ENCODE assay signal across 7 mouse cellular contexts in genomic region chr5:110342648-110343284, GRCm38 (mm10). TPM values are rescaled to one million over a fixed set of nuclear protein-coding genes. Genes with fewer than 3 reads are reported as not detected.
DNase-seq lines count a peak whose midpoint lies in the region; ATAC-seq and TF ChIP-seq lines count a peak whose summit lies in the region.

Gene P2rx2, minus strand, starts transcription at chr5:110343212.

- peaks cover 14% of the 10 kb centered on the region for H3K4me1 ChIP-seq in forebrain, embryonic 15.5 days
- H3K4me1 ChIP-seq in intestine, embryonic 14.5 days (replicated peaks; ENCODE audit: control insufficient read depth, insufficient read depth, low read length): peaks cover 5% of the 10 kb centered on the region; the same call in 1 of the 2 replicates
- H3K4me1 ChIP-seq in liver, embryonic 13.5 days (replicated peaks): peaks cover 11% of the 10 kb centered on the region

- no peaks in the 10 kb centered on the region for H3K36me3 ChIP-seq in forebrain, embryonic 15.5 days
- H3K36me3 ChIP-seq in intestine, embryonic 14.5 days (ENCODE audit: control insufficient read depth, insufficient read depth, low read length): peaks cover 9% of the 10 kb centered on the region; the same call in 1 of the 2 replicates
- peaks cover 14% of the 10 kb centered on the region for H3K36me3 ChIP-seq in liver, embryonic 13.5 days
- no peaks in the 10 kb centered on the region for H3K36me3 ChIP-seq in myocyte (ENCODE audit: control insufficient read depth, insufficient read depth)

- H3K4me3 ChIP-seq in forebrain, embryonic 15.5 days: peak within 1 kb of the TSS; percentile 51
- H3K4me3 ChIP-seq in intestine, embryonic 14.5 days (ENCODE audit: low read depth, low read length): peak within 1 kb of the TSS; percentile 42
- H3K4me3 ChIP-seq in liver, embryonic 13.5 days (replicated peaks): peak within 1 kb of the TSS; percentile 47
- no peak within 1 kb of the TSS for H3K4me3 ChIP-seq in myocyte

- ATAC-seq in forebrain, embryonic 15.5 days (replicated peaks): peak; percentile 65
- peak; percentile 80 for ATAC-seq in intestine, embryonic 14.5 days (replicated peaks; ENCODE audit: low FRiP score, low TSS enrichment, low read depth)
- ATAC-seq in liver, embryonic 13.5 days (ENCODE audit: low read depth): peak; percentile 54; the same call in 1 of the 2 replicates

- H3ac ChIP-seq in myocyte (ENCODE audit: control insufficient read depth, insufficient read length): no peak within 1 kb of the TSS

- H3K27ac ChIP-seq in forebrain, embryonic 15.5 days (replicated peaks): no peak within 1 kb of the TSS
- H3K27ac ChIP-seq in intestine, embryonic 14.5 days (ENCODE audit: low read depth): no peak within 1 kb of the TSS
- H3K27ac ChIP-seq in liver, embryonic 13.5 days: no peak within 1 kb of the TSS

- TF ChIP-seq POLR2A in myocyte (IDR thresholded peaks at IDR 0.05; ENCODE audit: insufficient read length, low read depth): no peak

- no peaks in the 10 kb centered on the region for H3K79me2 ChIP-seq in myocyte (ENCODE audit: control insufficient read depth, insufficient read depth)

- H3K9ac ChIP-seq in forebrain, embryonic 15.5 days (replicated peaks): peak within 1 kb of the TSS; percentile 53
- H3K9ac ChIP-seq in intestine, embryonic 14.5 days (ENCODE audit: low read length): peak within 1 kb of the TSS; percentile 39
- peak within 1 kb of the TSS; percentile 33; the same call in 1 of the 2 replicates for H3K9ac ChIP-seq in liver, embryonic 13.5 days

- H3K9me3 ChIP-seq in forebrain, embryonic 15.5 days: no peaks in the 10 kb centered on the region
- no peaks in the 10 kb centered on the region for H3K9me3 ChIP-seq in intestine, embryonic 14.5 days (ENCODE audit: control insufficient read depth, low read length)
- no peaks in the 10 kb centered on the region for H3K9me3 ChIP-seq in liver, embryonic 13.5 days (replicated peaks)

- peaks cover 20% of the 10 kb centered on the region; the same call in 1 of the 2 replicates for H3K27me3 ChIP-seq in forebrain, embryonic 15.5 days
- H3K27me3 ChIP-seq in intestine, embryonic 14.5 days (replicated peaks; ENCODE audit: control insufficient read depth, insufficient read depth, low read length): peaks cover 26% of the 10 kb centered on the region
- peaks cover 47% of the 10 kb centered on the region for H3K27me3 ChIP-seq in liver, embryonic 13.5 days
- no peaks in the 10 kb centered on the region for H3K27me3 ChIP-seq in myocyte (ENCODE audit: control insufficient read depth, insufficient read depth, insufficient read length)

- DNase-seq in WW6 (ENCODE audit: low read depth, low spot score): peak; percentile 45
- peak; percentile 75 to 81 for DNase-seq in adrenal gland, postnatal 36 days
- DNase-seq in intestine, embryonic 14.5 days (ENCODE audit: low spot score): peak; percentile 81
- no peak for DNase-seq in liver, embryonic 13.5 days
- DNase-seq in yolk sac, embryonic 10.5 days (ENCODE audit: low spot score): peak; percentile 30

- WGBS in forebrain, embryonic 15.5 days: 1% methylated on average over 43 of the region's 43 CpGs
- 2% methylated on average over 43 of the region's 43 CpGs for WGBS in intestine, embryonic 14.5 days
- WGBS in liver, embryonic 13.5 days (ENCODE audit: insufficient replicate concordance): 4% methylated on average over 43 of the region's 43 CpGs

- H3K4me2 ChIP-seq in forebrain, embryonic 15.5 days (replicated peaks): peak within 1 kb of the TSS; percentile 87
- H3K4me2 ChIP-seq in intestine, embryonic 14.5 days (ENCODE audit: low read length): peak within 1 kb of the TSS; percentile 95
- peak within 1 kb of the TSS; percentile 65 for H3K4me2 ChIP-seq in liver, embryonic 13.5 days
- H3K4me2 ChIP-seq in myocyte (ENCODE audit: low read depth): peak within 1 kb of the TSS; percentile 48

TF ChIP-seq in myocyte, 11 proteins besides CTCF, POLR2A, EP300 and RAD21:
- TF ChIP-seq SRF (IDR thresholded peaks at IDR 0.05; ENCODE audit: control insufficient read depth, insufficient read length, low read depth) (no peak), MAX (IDR thresholded peaks at IDR 0.05; ENCODE audit: low read depth) (no peak), MYOD1 (IDR thresholded peaks at IDR 0.05; ENCODE audit: control insufficient read depth in 1 of 3, insufficient read length in 2 of 3, low read depth in 2 of 3) (no peak), MYOG (IDR thresholded peaks at IDR 0.05; ENCODE audit: control insufficient read depth in 1 of 3, insufficient read depth in 1 of 3, insufficient read length in 2 of 3, low read depth in 2 of 3) (no peak), USF1 (IDR thresholded peaks at IDR 0.05; ENCODE audit: low read depth) (no peak), TCF3 (IDR thresholded peaks at IDR 0.05; ENCODE audit: insufficient read length, low read depth) (no peak), REST (IDR thresholded peaks at IDR 0.05; ENCODE audit: insufficient read depth, insufficient read length) (no peak), E2F4 (IDR thresholded peaks at IDR 0.05; ENCODE audit: insufficient read depth) (no peak), POLR2AphosphoS2 (IDR thresholded peaks at IDR 0.05; ENCODE audit: insufficient read length, low read depth) (no peak), TCF12 (IDR thresholded peaks at IDR 0.05; ENCODE audit: insufficient read depth, poor library complexity, severe bottlenecking) (no peak), CEBPB (IDR thresholded peaks at IDR 0.05; ENCODE audit: insufficient read depth, poor library complexity, severe bottlenecking) (no peak)

RNA-seq across cellular contexts. Expression of gene P2rx2, which starts in this region (rescaled TPM):
- total RNA-seq in adrenal gland, postnatal 36 days (2021): under 1 TPM; 0.17 to 0.30 TPM
- polyA plus RNA-seq in forebrain, embryonic 15.5 days (2015; fragmentation: Nextera tagmentation; extraction: Ambion mirVana): 5.7 and 6.8 TPM in 2 replicates
- polyA plus RNA-seq in intestine, embryonic 14.5 days (2014; fragmentation: Nextera tagmentation; extraction: Ambion mirVana): 0.77 and 1.1 TPM in 2 replicates
- not detected in 2 replicates for polyA plus RNA-seq in liver, embryonic 13.5 days (2015; fragmentation: Nextera tagmentation; extraction: Ambion mirVana)
- polyA plus RNA-seq in myocyte (2012; fragmentation: generic; extraction: Trizol): 0.04 TPM

Comparison
In these comparisons a context has a peak if more than half of its experiments do, and no peak if none do; other contexts are left out.
1. Peak in DNase-seq in adrenal gland, postnatal 36 days; RNA of the gene not detected or under 1 TPM.
2. Peak in ATAC-seq, H3K4me3 ChIP-seq, H3K9ac ChIP-seq and H3K4me2 ChIP-seq in liver, embryonic 13.5 days; RNA of the gene not detected or under 1 TPM.